Mouse (Mus musculus) lung, adult 18-20 months (tissue): ENCODE results near the gene Hoxd8.
A peak's percentile ranks its signal among the peaks of the same experiment; 100 is the strongest.

ENCODE experiments used
- DNase-seq, 2 experiments: peaks; one replicate each; pipeline ENCODE4 v3.0.0; 2022; ENCODE audit warnings: mixed read lengths in 2 of 2

Hoxd8 gene

DNA sequence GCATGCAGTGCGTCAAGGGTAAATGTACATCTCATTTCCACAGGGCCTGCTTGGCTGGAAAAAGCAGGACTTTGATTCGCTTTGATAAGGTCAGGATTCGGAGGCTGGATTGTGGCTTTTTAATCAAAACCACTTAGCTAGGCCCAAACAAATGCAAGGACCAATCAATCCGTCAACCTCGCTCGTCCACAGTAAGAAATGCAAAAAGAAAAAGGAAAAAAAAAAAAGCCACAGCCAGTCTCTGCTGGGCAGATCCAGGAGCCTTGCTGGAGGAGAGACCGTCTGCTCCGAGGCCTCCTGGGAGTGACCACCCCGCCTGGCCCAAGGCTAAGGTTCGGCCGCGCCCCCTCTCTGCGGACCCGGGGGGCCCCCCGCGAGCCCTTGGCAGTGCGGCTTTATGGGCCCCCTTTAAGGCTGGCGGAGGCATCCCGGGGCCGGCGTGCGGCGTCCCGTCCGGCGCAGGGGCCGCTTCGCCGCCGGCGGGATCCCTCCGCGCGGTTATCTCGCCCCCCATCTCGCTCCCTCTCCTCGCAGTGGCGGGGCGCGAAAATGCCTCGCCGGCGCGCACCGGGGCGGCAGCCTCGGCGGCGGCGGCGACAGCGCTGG lies at the start of gene Hoxd8:
TSS of gene Hoxd8 (plus strand) at position 223 of the 606 bp plus-strand sequence.
- no peak for DNase-seq

- no peak for DNase-seq
Observed at GRCm38 (mm10) chr2:74654743-74655419, 49.5 kb upstream of the Hoxd8 start.

- DNase-seq = no peak
Observed at GRCm38 (mm10) chr2:74655420-74655781, 49.0 kb upstream of the Hoxd8 start.

DNA sequence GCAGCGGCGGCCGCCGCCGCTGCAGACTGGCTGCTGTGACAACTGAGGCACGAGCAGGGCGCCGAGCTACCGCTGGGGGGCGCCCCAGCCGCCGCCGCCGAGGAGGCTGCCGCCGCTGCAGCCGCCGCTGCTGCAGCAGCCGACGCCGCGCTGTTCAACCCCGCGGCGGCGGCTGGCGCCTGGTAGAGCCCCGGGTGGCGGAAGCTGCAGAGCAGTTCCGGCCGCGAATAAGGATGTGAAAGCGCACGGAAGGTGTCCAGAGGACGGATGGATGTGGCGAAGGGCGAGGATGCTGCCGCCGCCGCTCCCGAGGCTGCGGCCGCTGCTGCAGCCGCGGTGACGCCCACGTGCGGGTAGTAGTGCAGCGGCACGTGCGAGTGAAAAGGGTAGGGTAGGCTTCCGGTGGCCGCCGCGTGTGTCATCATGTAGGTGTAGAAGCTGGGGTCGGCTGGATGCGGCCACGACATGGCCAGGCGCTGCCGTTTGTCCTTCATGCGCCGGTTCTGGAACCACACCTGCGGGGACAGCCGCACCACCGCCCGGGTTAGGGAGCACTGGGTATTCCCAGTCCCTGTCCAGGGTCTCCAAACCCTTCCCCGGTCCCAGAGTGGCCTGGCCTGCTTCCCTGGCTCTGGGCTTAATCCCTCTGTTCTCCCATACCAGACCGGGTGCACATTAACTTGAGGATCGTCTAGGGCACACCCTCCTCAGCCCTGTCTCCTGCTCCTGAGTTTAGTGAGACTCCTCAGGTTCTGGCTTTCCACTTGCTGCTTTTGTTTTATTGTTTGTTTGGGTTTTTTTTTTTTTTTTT lies 48.4 kb upstream of the Hoxd8 start:
- DNase-seq = no peak

DNA sequence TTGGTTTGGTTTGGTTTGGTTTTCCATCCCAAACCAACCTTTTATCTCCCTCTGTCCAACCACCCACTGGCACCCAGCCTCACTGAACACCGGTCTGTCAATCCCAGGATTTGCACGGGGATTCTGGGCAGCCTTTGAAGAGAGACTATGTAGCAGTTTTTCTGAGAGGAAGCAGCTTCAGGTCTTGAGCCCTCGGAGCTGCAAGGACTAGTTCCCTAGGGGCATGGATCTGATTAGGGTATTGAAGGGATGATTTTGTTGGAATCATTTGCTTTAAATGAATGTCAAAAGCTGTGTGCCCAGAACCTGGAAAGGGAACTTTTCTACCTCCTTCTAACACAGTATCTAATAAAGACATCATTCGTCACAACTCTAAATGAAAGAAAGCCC lies 47.8 kb upstream of the Hoxd8 start:
- no peak for DNase-seq

DNA sequence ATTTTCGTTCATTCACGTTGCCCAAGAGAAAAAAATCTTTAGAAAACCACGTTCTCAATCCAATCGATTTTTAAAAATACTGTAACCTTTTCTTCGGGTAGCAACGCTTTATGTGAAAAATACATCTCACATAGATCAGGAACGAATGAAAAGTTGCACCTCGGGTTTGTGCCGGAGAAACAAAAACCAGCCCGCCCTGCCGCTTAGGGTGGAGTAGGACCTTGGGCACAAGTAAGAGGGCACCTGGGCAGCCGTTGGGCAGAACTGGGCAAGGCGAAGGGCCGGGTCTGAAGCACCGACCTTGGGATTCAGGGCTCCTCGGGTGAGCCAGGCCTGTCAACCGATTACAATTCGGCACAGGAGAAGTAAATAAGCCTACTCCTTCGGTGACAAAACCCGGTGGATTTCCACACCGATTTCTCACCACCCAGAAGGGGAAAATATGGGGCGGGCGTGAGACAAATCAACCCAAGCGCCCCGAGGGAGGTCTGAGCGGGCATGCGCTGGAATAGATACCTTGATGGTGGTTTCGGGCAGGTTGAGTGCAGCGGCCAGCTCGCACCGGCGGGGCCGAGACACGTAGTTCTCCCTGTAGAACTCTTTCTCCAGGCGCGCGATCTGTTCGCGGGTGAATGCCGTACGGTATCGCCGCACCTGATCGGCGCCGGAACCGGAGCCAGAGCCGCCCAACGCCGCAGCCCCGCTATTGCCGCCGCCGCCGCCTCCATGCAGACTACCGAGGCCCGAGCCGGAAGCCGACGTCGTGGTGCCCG lies 47.0 kb upstream of the Hoxd8 start:
- DNase-seq = no peak

DNA sequence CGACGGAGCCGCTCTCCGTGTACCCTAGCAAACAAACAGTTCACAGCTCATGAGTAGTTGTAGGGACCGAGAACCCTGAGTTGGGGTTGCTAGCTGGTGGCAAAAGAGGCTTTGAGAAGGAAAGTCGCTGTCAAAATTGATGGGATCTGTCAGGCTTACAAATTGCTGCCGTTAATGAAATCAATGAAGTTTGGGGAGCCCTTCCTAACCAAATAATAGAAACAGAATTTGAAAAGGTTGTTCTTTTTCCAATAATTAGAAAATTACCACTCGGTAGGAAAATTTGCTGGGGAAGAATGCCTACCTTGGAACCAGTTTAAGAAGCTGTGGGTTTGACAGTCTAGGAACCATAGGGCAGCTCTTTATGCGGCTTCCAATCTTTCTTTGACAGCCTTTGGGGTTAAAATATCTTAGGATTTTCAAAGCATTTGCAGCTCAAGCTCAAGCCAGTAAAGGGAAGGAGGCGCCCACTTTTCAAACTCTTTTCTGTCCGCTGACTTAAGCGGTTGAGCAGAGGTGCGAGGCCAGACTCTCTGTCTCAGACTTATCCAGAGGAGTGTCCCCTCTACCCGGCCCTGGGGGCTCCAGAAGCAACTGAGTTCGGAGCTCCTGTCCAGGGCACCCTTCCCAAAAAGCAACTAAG lies 46.3 kb upstream of the Hoxd8 start:
- no peak for DNase-seq

GRCm38 (mm10) chr2:74658667-74659371 lies 45.6 kb upstream of the Hoxd8 start:
- DNase-seq = no peak

- DNase-seq = no peak
Observed at GRCm38 (mm10) chr2:74659507-74660005, 44.9 kb upstream of the Hoxd8 start, which contains the start of gene Evx2. Evx2 (minus strand) TSS chr2:74659557.

DNA sequence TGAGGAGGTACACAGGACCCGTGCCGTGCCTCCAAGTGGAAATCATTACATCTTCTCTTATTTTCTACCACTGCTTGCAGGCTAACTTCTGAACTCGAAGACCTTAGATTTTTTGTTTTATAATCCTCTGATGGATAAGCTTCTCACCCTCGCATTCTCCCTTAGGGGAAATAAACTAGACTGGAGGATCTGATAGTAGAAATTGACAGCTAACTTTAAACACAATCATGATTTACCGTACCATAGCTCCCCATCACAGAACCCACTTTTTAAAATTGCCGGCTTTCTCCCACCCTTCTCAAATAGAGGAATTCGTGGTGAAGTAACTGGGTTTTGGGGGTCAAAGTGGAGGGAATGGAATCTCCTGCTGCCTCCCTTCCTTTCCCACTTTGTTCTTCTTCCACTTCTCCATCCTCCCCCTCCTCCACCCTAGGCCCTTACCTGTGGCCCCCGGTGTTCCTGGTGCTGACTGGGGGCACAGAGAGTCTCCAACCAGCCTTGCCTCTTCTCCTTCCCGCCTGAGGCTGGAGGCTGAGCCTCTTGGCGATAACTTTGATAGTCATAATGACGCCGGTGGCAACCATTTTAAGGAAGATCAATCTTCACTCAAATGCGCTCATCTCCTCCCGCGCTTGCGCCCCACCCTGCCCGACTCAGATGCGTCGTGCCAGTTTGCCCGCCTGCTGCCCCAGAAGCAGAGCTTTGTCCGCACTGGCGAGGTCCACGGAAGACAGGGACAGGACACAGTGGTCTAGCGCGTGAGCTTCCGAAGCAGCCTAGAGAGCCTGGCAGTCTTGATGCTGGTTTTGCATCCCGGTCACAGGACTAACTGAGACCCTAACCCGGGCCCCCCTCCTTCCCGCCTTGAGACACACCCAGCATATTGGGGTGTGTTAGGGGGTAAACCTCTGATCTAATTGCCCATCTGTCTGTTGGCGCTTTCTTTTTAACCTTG lies 43.7 kb upstream of the Hoxd8 start:
- DNase-seq = no peak

DNA sequence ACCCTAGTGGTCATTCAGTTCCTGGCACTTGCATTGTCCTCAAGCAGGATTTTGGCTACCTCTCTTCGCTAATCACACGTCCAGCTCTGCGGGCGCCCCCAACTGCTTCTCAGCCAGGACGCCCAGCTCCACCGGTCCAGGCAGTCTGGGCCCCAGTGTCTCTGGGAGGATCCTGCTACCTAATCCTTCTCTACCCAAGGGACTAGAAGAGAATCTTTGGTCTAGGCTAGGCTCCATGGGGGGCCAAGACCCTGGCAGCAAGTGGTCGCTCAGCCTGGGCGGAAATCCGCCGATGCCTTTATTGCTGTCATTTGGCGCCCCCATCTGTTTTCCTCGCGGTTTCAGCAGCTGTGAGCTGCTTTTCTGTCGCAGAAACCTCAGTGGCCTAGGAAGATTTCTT lies 42.7 kb upstream of the Hoxd8 start:
- no peak for DNase-seq

DNA sequence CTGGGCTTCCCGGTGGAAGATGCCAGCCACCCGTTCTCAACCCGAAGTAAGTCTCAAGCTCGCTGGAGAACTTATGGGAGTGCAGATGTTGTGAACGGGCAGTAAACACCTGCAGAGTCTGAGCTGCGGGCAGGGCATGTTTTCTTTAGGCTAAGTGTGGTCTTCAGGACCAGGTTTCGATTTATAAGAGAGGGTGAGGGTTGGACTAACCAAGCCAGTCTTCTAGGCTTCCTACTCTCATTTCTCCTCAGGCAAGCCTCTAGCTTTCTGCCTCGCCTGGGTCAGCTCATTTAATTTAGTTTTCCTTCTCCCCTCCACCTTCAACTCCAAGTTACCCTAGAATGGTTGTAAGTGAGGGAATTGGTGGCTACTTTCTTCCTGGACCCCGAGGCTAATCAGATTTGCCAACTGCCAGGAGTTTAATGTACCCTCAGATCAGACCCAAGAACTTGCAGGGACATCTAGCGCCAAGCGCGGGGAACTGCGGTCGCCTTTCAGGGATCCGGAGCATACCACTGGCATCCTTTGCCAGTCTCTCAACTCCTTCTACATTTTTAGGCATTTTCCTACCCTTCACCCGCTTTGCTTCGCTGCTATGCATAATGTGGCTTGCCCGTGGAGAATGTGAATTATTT lies 41.0 kb upstream of the Hoxd8 start:
- peak in 1 of 2 experiments; percentile 34 for DNase-seq

DNA sequence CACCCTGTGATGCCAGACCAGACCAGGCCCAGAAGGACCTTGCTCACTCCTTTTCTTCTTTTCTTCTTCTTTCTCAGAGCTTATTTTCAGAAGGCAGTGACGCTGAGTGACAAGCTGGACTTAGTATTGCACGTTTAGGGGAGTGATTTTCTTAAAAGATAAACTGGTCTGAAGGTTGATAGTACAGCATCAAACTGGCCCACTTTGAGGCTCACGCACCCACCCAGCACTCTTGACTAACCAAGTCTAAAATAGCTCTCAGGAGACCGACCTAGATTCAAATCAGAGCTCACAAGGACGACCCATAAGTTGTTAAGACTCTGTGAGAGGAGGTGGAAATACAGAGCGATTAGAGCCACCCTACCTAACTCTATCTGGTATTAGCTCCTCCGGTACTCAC lies 38.0 kb upstream of the Hoxd8 start:
- no peak for DNase-seq

- no peak for DNase-seq
Observed at GRCm38 (mm10) chr2:74667191-74667841, 37.1 kb upstream of the Hoxd8 start.

DNA sequence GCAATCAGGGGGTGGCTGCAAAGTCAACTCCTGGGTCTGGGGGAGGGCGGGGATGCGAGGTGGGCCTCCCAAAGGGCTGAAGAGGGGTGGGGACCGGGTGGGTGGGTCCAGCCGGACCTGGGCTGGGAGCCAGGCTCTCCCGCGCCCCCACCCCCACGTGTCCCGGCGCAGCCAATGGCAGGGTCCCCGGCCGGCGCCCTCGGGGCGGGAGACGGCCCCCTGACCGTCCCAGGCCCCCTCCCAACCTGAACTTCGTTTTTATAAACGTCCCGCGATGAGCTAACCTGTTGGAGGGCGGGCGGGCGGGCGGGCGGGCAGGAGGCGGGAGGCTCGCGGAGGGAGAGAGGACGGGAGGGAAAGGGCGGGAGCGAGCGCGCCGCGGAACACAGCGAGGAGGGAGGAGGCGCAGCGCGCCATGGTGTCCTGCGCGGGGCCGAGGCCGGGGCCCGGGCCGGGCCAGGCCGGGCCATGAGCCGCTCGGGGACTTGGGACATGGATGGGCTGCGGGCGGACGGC lies 36.5 kb upstream of the Hoxd8 start, which contains the start of gene Hoxd13:
TSS of gene Hoxd13 (plus strand) at position 469 of the 516 bp plus-strand sequence.
- DNase-seq = no peak

- DNase-seq = no peak
Observed at GRCm38 (mm10) chr2:74668370-74669229, 35.8 kb upstream of the Hoxd8 start.

DNA sequence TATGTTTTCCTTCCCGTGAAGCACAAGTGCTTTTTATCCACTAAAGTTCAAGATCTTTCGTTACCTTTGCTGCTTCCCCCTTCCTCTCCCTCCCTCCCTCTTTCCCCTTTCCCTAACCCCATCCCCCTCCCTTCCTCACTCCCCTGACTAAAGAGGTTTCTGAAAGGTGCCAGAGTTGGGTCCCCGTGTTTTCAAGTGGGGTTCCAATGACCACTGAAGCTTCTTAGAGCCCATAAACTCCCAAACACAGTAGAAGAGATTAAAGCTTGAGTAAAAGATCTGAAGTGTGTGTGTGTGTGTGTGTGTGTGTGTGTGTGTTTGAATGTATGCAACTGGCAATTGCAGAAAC lies 35.2 kb upstream of the Hoxd8 start:
- DNase-seq = no peak

- no peak for DNase-seq
Observed at GRCm38 (mm10) chr2:74669650-74670235, 34.7 kb upstream of the Hoxd8 start.
